Mouse (Mus musculus): Measurements from ENCODE around the gene Nr4a1. TPM values are rescaled to one million over a fixed set of nuclear protein-coding genes. Genes with fewer than 3 reads are reported as not detected.

The Nr4a1 gene
- polyA plus RNA-seq, 1 experiment from 2014 or later = 4.5 TPM

GRCm38 (mm10) chr15:101320618-101321041 is 66.6 kb downstream of the Nr4a1 start:
- no peak overlapping the region for H3K9ac ChIP-seq (replicated peaks; ENCODE audit: low read depth, low read length)
- 75% methylated on average over 6 of the region's 6 CpGs for WGBS
- ATAC-seq = no peak

GRCm38 (mm10) chr15:101321126-101321525 is 67.1 kb downstream of the Nr4a1 start:
- Histone ChIP-seq H3K9me3 (ENCODE audit: control insufficient read depth, low read length) (no peaks in the 10 kb centered on the region), H3K4me2 (ENCODE audit: low read length) (no peak overlapping the region), H3K4me3 (replicated peaks; ENCODE audit: low read length) (no peak overlapping the region), H3K27me3 (replicated peaks; ENCODE audit: control insufficient read depth, insufficient read depth, low read length) (no peaks in the 10 kb centered on the region), H3K27ac (ENCODE audit: low read length) (no peak overlapping the region), H3K4me1 (replicated peaks; ENCODE audit: control insufficient read depth, insufficient read depth, low read length) (no peaks in the 10 kb centered on the region), H3K9ac (replicated peaks; ENCODE audit: low read depth, low read length) (no peak overlapping the region), H3K36me3 (ENCODE audit: control insufficient read depth, insufficient read depth) (no peaks in the 10 kb centered on the region)
- 69% methylated on average over 5 of the region's 5 CpGs for WGBS
- ATAC-seq = no peak

More at GRCm38 (mm10) chr15:101320618-101321041, 66.6 kb downstream of the Nr4a1 start:
- no peaks in the 10 kb centered on the region for H3K9me3 ChIP-seq (ENCODE audit: control insufficient read depth, low read length)
- H3K36me3 ChIP-seq (ENCODE audit: control insufficient read depth, insufficient read depth) = no peaks in the 10 kb centered on the region
- no peak overlapping the region for H3K4me2 ChIP-seq (ENCODE audit: low read length)
- no peaks in the 10 kb centered on the region for H3K27me3 ChIP-seq (replicated peaks; ENCODE audit: control insufficient read depth, insufficient read depth, low read length)
- no peak overlapping the region for H3K4me3 ChIP-seq (replicated peaks; ENCODE audit: low read length)
- H3K4me1 ChIP-seq (replicated peaks; ENCODE audit: control insufficient read depth, insufficient read depth, low read length) = 0 out of 2 replicates have a peak, but pooled peaks cover 3% of the 10 kb centered on the region
- no peak overlapping the region for H3K27ac ChIP-seq (ENCODE audit: low read length)

- H3K4me2 ChIP-seq (ENCODE audit: low read length) = no peak overlapping the region
- no peak overlapping the region for H3K4me3 ChIP-seq (replicated peaks; ENCODE audit: low read length)
- 79% methylated on average over 5 of the region's 5 CpGs for WGBS
- H3K27me3 ChIP-seq (replicated peaks; ENCODE audit: control insufficient read depth, insufficient read depth, low read length) = no peaks in the 10 kb centered on the region
- H3K9me3 ChIP-seq (ENCODE audit: control insufficient read depth, low read length) = no peaks in the 10 kb centered on the region
- no peak overlapping the region for H3K27ac ChIP-seq (ENCODE audit: low read length)
- no peaks in the 10 kb centered on the region for H3K36me3 ChIP-seq (ENCODE audit: control insufficient read depth, insufficient read depth)
- H3K4me1 ChIP-seq (replicated peaks; ENCODE audit: control insufficient read depth, insufficient read depth, low read length) = no peaks in the 10 kb centered on the region
- ATAC-seq = no peak
- H3K9ac ChIP-seq (replicated peaks; ENCODE audit: low read depth, low read length) = no peak overlapping the region
These were observed 68.0 kb downstream of the Nr4a1 start for GRCm38 (mm10) chr15:101322106-101322505.

- no peak overlapping the region for H3K27ac ChIP-seq (ENCODE audit: low read length)
- no peak overlapping the region for H3K4me2 ChIP-seq (ENCODE audit: low read length)
- ATAC-seq = no peak
- no peaks in the 10 kb centered on the region for H3K27me3 ChIP-seq (replicated peaks; ENCODE audit: control insufficient read depth, insufficient read depth, low read length)
- no peaks in the 10 kb centered on the region for H3K4me1 ChIP-seq (replicated peaks; ENCODE audit: control insufficient read depth, insufficient read depth, low read length)
- H3K9me3 ChIP-seq (ENCODE audit: control insufficient read depth, low read length) = no peaks in the 10 kb centered on the region
- H3K9ac ChIP-seq (replicated peaks; ENCODE audit: low read depth, low read length) = no peak overlapping the region
- no peaks in the 10 kb centered on the region for H3K36me3 ChIP-seq (ENCODE audit: control insufficient read depth, insufficient read depth)
- H3K4me3 ChIP-seq (replicated peaks; ENCODE audit: low read length) = no peak overlapping the region
- WGBS = 86% methylated on average over 7 of the region's 7 CpGs
These were observed 68.6 kb downstream of the Nr4a1 start for GRCm38 (mm10) chr15:101322640-101323039.

GRCm38 (mm10) chr15:101323511-101323910 is 69.4 kb downstream of the Nr4a1 start:
- ATAC-seq = no peak
- Histone ChIP-seq H3K27ac (ENCODE audit: low read length) (no peak overlapping the region), H3K4me2 (ENCODE audit: low read length) (no peak overlapping the region), H3K36me3 (ENCODE audit: control insufficient read depth, insufficient read depth) (no peaks in the 10 kb centered on the region), H3K4me3 (replicated peaks; ENCODE audit: low read length) (no peak overlapping the region), H3K9me3 (ENCODE audit: control insufficient read depth, low read length) (no peaks in the 10 kb centered on the region), H3K27me3 (replicated peaks; ENCODE audit: control insufficient read depth, insufficient read depth, low read length) (no peaks in the 10 kb centered on the region), H3K9ac (replicated peaks; ENCODE audit: low read depth, low read length) (no peak overlapping the region), H3K4me1 (replicated peaks; ENCODE audit: control insufficient read depth, insufficient read depth, low read length) (no peaks in the 10 kb centered on the region)
- WGBS = 94% methylated on average over 5 of the region's 5 CpGs

Other genes with a start within 250 kb of the Nr4a1 start
- gene Gm47841, start 206.9 kb upstream of the Nr4a1 start, polyA plus RNA-seq (2015; fragmentation: Nextera tagmentation; extraction: Ambion mirVana) = not detected in 2 replicates
- 0.05 TPM in 1 of 2 replicates, not detected in the other for gene Fignl2, start 175.7 kb upstream of the Nr4a1 start, polyA plus RNA-seq (2015; fragmentation: Nextera tagmentation; extraction: Ambion mirVana)
- not detected in 2 replicates for gene Ankrd33, start 138.5 kb upstream of the Nr4a1 start, polyA plus RNA-seq (2015; fragmentation: Nextera tagmentation; extraction: Ambion mirVana)
- gene Acvrl1, start 125.7 kb upstream of the Nr4a1 start, polyA plus RNA-seq (2015; fragmentation: Nextera tagmentation; extraction: Ambion mirVana) = 8.0 and 8.4 TPM in 2 replicates
- 26.0 and 27.4 TPM in 2 replicates for gene Acvr1b, start 80.2 kb upstream of the Nr4a1 start, polyA plus RNA-seq (2015; fragmentation: Nextera tagmentation; extraction: Ambion mirVana)
- 1.3 and 1.8 TPM in 2 replicates for gene Grasp, start 30.1 kb upstream of the Nr4a1 start, polyA plus RNA-seq (2015; fragmentation: Nextera tagmentation; extraction: Ambion mirVana)
- gene Atg101, start 30.0 kb downstream of the Nr4a1 start, polyA plus RNA-seq (2015; fragmentation: Nextera tagmentation; extraction: Ambion mirVana) = 87.4 and 92.4 TPM in 2 replicates
- gene 6030408B16Rik, start 38.9 kb downstream of the Nr4a1 start, polyA plus RNA-seq (2015; fragmentation: Nextera tagmentation; extraction: Ambion mirVana) = 0.29 and 0.30 TPM in 2 replicates
- 0.13 and 0.14 TPM in 2 replicates for gene Krt80, start 115.9 kb downstream of the Nr4a1 start, polyA plus RNA-seq (2015; fragmentation: Nextera tagmentation; extraction: Ambion mirVana)
- 0.62 and 0.88 TPM in 2 replicates for gene Krt7, start 156.8 kb downstream of the Nr4a1 start, polyA plus RNA-seq (2015; fragmentation: Nextera tagmentation; extraction: Ambion mirVana)
- gene Krt87, start 184.5 kb downstream of the Nr4a1 start, polyA plus RNA-seq (2015; fragmentation: Nextera tagmentation; extraction: Ambion mirVana) = 0.20 and 0.31 TPM in 2 replicates
- gene Krt88, start 193.5 kb downstream of the Nr4a1 start, polyA plus RNA-seq (2015; fragmentation: Nextera tagmentation; extraction: Ambion mirVana) = not detected in 2 replicates
- gene Krt81, start 209.5 kb downstream of the Nr4a1 start, polyA plus RNA-seq (2015; fragmentation: Nextera tagmentation; extraction: Ambion mirVana) = not detected in 2 replicates
- not detected in 2 replicates for gene Krt86, start 219.2 kb downstream of the Nr4a1 start, polyA plus RNA-seq (2015; fragmentation: Nextera tagmentation; extraction: Ambion mirVana)
- gene Krt83, start 237.2 kb downstream of the Nr4a1 start, polyA plus RNA-seq (2015; fragmentation: Nextera tagmentation; extraction: Ambion mirVana) = not detected in 2 replicates